Mouse (Mus musculus) heart, embryonic 11.5 days (tissue): ENCODE results near the gene Ms4a13. TPM values are rescaled to one million over a fixed set of nuclear protein-coding genes. Genes with fewer than 3 reads are reported as not detected.

ENCODE experiments used
- polyA plus RNA-seq: library from polyadenylated mRNA; unstranded; fragments of >200 nt; fragmentation: Nextera tagmentation; extraction: Ambion mirVana; gene quantifications from 2 replicates; pipeline ENCODE4 v1.2.1, GENCODE M21; 2014

Ms4a13 gene
- polyA plus RNA-seq, 1 experiment from 2014 or later: not detected

Other genes starting within 250 kb of the Ms4a13 start
- 17.7 and 18.9 TPM in 2 replicates for gene Ccdc86, start 247.5 kb downstream of the Ms4a13 start, polyA plus RNA-seq
- gene Ms4a10, start 222.1 kb downstream of the Ms4a13 start, polyA plus RNA-seq: not detected in 2 replicates
- 0.17 TPM in 1 of 2 replicates, not detected in the other for gene Ms4a15, start 203.5 kb downstream of the Ms4a13 start, polyA plus RNA-seq
- gene Ms4a18, start 178.7 kb downstream of the Ms4a13 start, polyA plus RNA-seq: not detected in 2 replicates
- gene Ms4a8a, start 115.6 kb downstream of the Ms4a13 start, polyA plus RNA-seq: not detected in 2 replicates
- not detected in 2 replicates for gene 1700017D01Rik, start 65.9 kb downstream of the Ms4a13 start, polyA plus RNA-seq
- gene 1700025F22Rik, start 31.4 kb downstream of the Ms4a13 start, polyA plus RNA-seq: not detected in 2 replicates
- not detected in 2 replicates for gene Ms4a12, start 35.7 kb upstream of the Ms4a13 start, polyA plus RNA-seq
- not detected in 2 replicates for gene Ms4a1, start 69.5 kb upstream of the Ms4a13 start, polyA plus RNA-seq
- not detected in 2 replicates for gene Ms4a5, start 87.1 kb upstream of the Ms4a13 start, polyA plus RNA-seq
- gene Ms4a14, start 117.7 kb upstream of the Ms4a13 start, polyA plus RNA-seq: not detected in 2 replicates
- gene Ms4a7, start 139.4 kb upstream of the Ms4a13 start, polyA plus RNA-seq: 0.49 TPM in 1 of 2 replicates, not detected in the other
- gene Ms4a4a, start 178.8 kb upstream of the Ms4a13 start, polyA plus RNA-seq: 0.27 and 1.0 TPM in 2 replicates
- not detected in 2 replicates for gene Ms4a4c, start 208.0 kb upstream of the Ms4a13 start, polyA plus RNA-seq
- gene Ms4a4b, start 246.8 kb upstream of the Ms4a13 start, polyA plus RNA-seq: not detected in 2 replicates